Mouse (Mus musculus): ENCODE measurements around the gene Cryzl1. TPM values are rescaled to one million over a fixed set of nuclear protein-coding genes. Genes with fewer than 3 reads are reported as not detected.
"Not testable (repeated sequence)": the region's sequence is repeated elsewhere in the genome, so short reads cannot be mapped to it uniquely, and the experiment has no call there.

Cryzl1 gene
- total RNA-seq, 2 experiments from 2014 or later = 30.0 to 32.2 TPM

- peak; percentile 96 to 97 for DNase-seq
- intact Hi-C loops (cut with DNase I) = loop anchor here (5.0 kb wide), 1 partner anchor 50 kb away; the partner anchor contains the start of gene Tmem50b
These were observed 81.1 kb downstream of the Cryzl1 start, which contains the start of gene Son for GRCm38 (mm10) chr16:91647461-91648219. Gene Son, plus strand, starts transcription at chr16:91647506.

GRCm38 (mm10) chr16:91646681-91647419 lies 81.9 kb downstream of the Cryzl1 start, which contains the start of gene Gart:
Gene Gart, minus strand, starts transcription at chr16:91646952.
- intact Hi-C loops (cut with DNase I) = loop anchor here (5.0 kb wide), 1 partner anchor 50 kb away; the partner anchor contains the start of gene Tmem50b

GRCm38 (mm10) chr16:91645995-91646602 lies 82.7 kb downstream of the Cryzl1 start:
- DNase-seq = no peak
- intact Hi-C loops (cut with DNase I) = loop anchor here (5.0 kb wide), 1 partner anchor 49 kb away; the partner anchor contains the start of gene Tmem50b

More at GRCm38 (mm10) chr16:91646681-91647419, 81.9 kb downstream of the Cryzl1 start, which contains the start of gene Gart:
- peak; percentile 96 for DNase-seq

GRCm38 (mm10) chr16:91645420-91645819 lies 83.4 kb downstream of the Cryzl1 start:
- intact Hi-C loops (cut with DNase I) = loop anchor here (5.0 kb wide), 1 partner anchor 48 kb away; the partner anchor contains the start of gene Tmem50b
- DNase-seq = not testable (repeated sequence)

- no peak for DNase-seq
- intact Hi-C loops (cut with DNase I) = loop anchor here (5.0 kb wide), 1 partner anchor 48 kb away; the partner anchor contains the start of gene Tmem50b
These were observed 83.9 kb downstream of the Cryzl1 start for GRCm38 (mm10) chr16:91644901-91645300.

- no peak for DNase-seq
- intact Hi-C loops (cut with DNase I) = no loop called here
These were observed 88.6 kb downstream of the Cryzl1 start for GRCm38 (mm10) chr16:91640171-91640570.

GRCm38 (mm10) chr16:91639636-91640035 lies 89.1 kb downstream of the Cryzl1 start:
- intact Hi-C loops (cut with DNase I) = no loop called here
- no peak for DNase-seq

Other genes with a start within 250 kb of the Cryzl1 start
- 10 to 100 TPM; 46.6 to 58.9 TPM for gene Ifnar1, start 243.7 kb downstream of the Cryzl1 start, total RNA-seq (2021)
- gene Ifngr2, start 181.9 kb downstream of the Cryzl1 start, total RNA-seq (2021) = 100 to 1,000 TPM; 116 to 132 TPM
- gene Tmem50b, start 131.2 kb downstream of the Cryzl1 start, total RNA-seq (2021) = 10 to 100 TPM; 46.9 to 55.3 TPM
- 10 to 100 TPM in 1 of 2 experiments, 1 to 10 TPM in 1; 9.5 to 11.7 TPM for gene Dnajc28, start 109.9 kb downstream of the Cryzl1 start, total RNA-seq (2021)
- 10 to 100 TPM; 56.2 to 63.4 TPM for gene Gart, start 82.0 kb downstream of the Cryzl1 start, total RNA-seq (2021)
- gene Son, start 81.5 kb downstream of the Cryzl1 start, total RNA-seq (2021) = 100 to 1,000 TPM; 201 to 204 TPM
- gene Donson, start 40.2 kb downstream of the Cryzl1 start, total RNA-seq (2021) = 1 to 10 TPM; 5.1 to 9.8 TPM
- gene Itsn1, start 306 bp upstream of the Cryzl1 start, total RNA-seq (2021) = 10 to 100 TPM; 41.0 to 41.2 TPM

All from heart, postnatal 10 days (tissue).